Mouse (Mus musculus): Measurements from ENCODE around the gene Slirp. TPM values are rescaled to one million over a fixed set of nuclear protein-coding genes. Genes with fewer than 3 reads are reported as not detected.

The Slirp gene
- 211 and 219 TPM in 2 replicates for polyA plus RNA-seq (2016; fragmentation: Nextera tagmentation; extraction: Ambion mirVana)

- peak within 1 kb of the TSS; percentile 94 for H3K9ac ChIP-seq
- H3K36me3 ChIP-seq, result peaks cover 62% of the 10 kb centered on the region
- under 1% methylated on average over 28 of the region's 28 CpGs for WGBS (ENCODE audit: insufficient replicate concordance)
Observed at GRCm38 (mm10) chr12:87443700-87444122, at the start of gene Slirp, which contains the start of gene Alkbh1. Gene Slirp, plus strand, starts transcription at chr12:87443896. Gene Alkbh1, minus strand, starts transcription at chr12:87444017.

GRCm38 (mm10) chr12:87394316-87394715, 49.4 kb upstream of the Slirp start:
- Histone ChIP-seq H3K27me3 (replicated peaks) (no peaks in the 10 kb centered on the region; the same call in 1 of the 2 replicates), H3K36me3 (no peaks in the 10 kb centered on the region), H3K4me3 (no peak overlapping the region), H3K4me2 (no peak overlapping the region), H3K4me1 (0 out of 2 replicates have a peak, but pooled peaks cover 6% of the 10 kb centered on the region), H3K9me3 (replicated peaks) (no peaks in the 10 kb centered on the region), H3K9ac (no peak overlapping the region), H3K27ac (no peak overlapping the region)
- no peak for ATAC-seq
- 76% methylated on average over 6 of the region's 6 CpGs for WGBS (ENCODE audit: insufficient replicate concordance)

More at GRCm38 (mm10) chr12:87443700-87444122, at the start of gene Slirp, which contains the start of gene Alkbh1:
- Histone ChIP-seq H3K4me2 (peak within 1 kb of the TSS; percentile 76), H3K9me3 (replicated peaks) (no peaks in the 10 kb centered on the region), H3K4me1 (peaks cover 25% of the 10 kb centered on the region), H3K27ac (peak within 1 kb of the TSS; percentile 82), H3K4me3 (peak within 1 kb of the TSS; percentile 95), H3K27me3 (replicated peaks) (no peaks in the 10 kb centered on the region)
- peak; percentile 86 for ATAC-seq

- no peak overlapping the region for H3K27ac ChIP-seq
- no peak overlapping the region for H3K4me2 ChIP-seq
- WGBS (ENCODE audit: insufficient replicate concordance), result 61% methylated on average over 3 of the region's 4 CpGs
- H3K36me3 ChIP-seq, result no peaks in the 10 kb centered on the region
- H3K4me3 ChIP-seq, result no peak overlapping the region
- no peaks in the 10 kb centered on the region for H3K9me3 ChIP-seq (replicated peaks)
- no peaks in the 10 kb centered on the region; the same call in 1 of the 2 replicates for H3K27me3 ChIP-seq (replicated peaks)
- no peak for ATAC-seq
- 0 out of 2 replicates have a peak, but pooled peaks cover 6% of the 10 kb centered on the region for H3K4me1 ChIP-seq
- H3K9ac ChIP-seq, result no peak overlapping the region
Observed at GRCm38 (mm10) chr12:87397126-87397525, 46.6 kb upstream of the Slirp start.

- Histone ChIP-seq H3K9me3 (replicated peaks) (no peaks in the 10 kb centered on the region), H3K27ac (no peak overlapping the region), H3K27me3 (replicated peaks) (no peaks in the 10 kb centered on the region), H3K4me3 (no peak overlapping the region), H3K9ac (no peak overlapping the region), H3K36me3 (no peaks in the 10 kb centered on the region), H3K4me1 (0 out of 2 replicates have a peak, but pooled peaks cover 6% of the 10 kb centered on the region), H3K4me2 (no peak overlapping the region)
- ATAC-seq, result no peak
- WGBS (ENCODE audit: insufficient replicate concordance), result 72% methylated on average over 4 of the region's 4 CpGs
Observed at GRCm38 (mm10) chr12:87397811-87398417, 45.8 kb upstream of the Slirp start.

- Histone ChIP-seq H3K36me3 (no peaks in the 10 kb centered on the region), H3K27me3 (replicated peaks) (no peaks in the 10 kb centered on the region), H3K9ac (no peak overlapping the region), H3K4me3 (no peak overlapping the region), H3K9me3 (replicated peaks) (no peaks in the 10 kb centered on the region), H3K27ac (no peak overlapping the region), H3K4me2 (no peak overlapping the region), H3K4me1 (no peaks in the 10 kb centered on the region)
- no peak for ATAC-seq
- WGBS (ENCODE audit: insufficient replicate concordance), result 63% methylated on average over 10 of the region's 10 CpGs
Observed at GRCm38 (mm10) chr12:87399119-87399819, 44.4 kb upstream of the Slirp start.

GRCm38 (mm10) chr12:87401883-87402282, 41.8 kb upstream of the Slirp start:
- H3K27me3 ChIP-seq (replicated peaks), result no peaks in the 10 kb centered on the region
- H3K27ac ChIP-seq, result no peak overlapping the region
- no peaks in the 10 kb centered on the region for H3K4me1 ChIP-seq
- no peaks in the 10 kb centered on the region for H3K9me3 ChIP-seq (replicated peaks)
- H3K9ac ChIP-seq, result no peak overlapping the region
- H3K4me3 ChIP-seq, result no peak overlapping the region
- no peak overlapping the region for H3K4me2 ChIP-seq
- WGBS (ENCODE audit: insufficient replicate concordance), result 60% methylated on average over 6 of the region's 6 CpGs
- H3K36me3 ChIP-seq, result no peaks in the 10 kb centered on the region
- no peak for ATAC-seq

- Histone ChIP-seq H3K4me3 (no peak overlapping the region), H3K36me3 (no peaks in the 10 kb centered on the region), H3K27ac (no peak overlapping the region), H3K9ac (no peak overlapping the region), H3K9me3 (replicated peaks) (no peaks in the 10 kb centered on the region), H3K4me1 (peaks cover 17% of the 10 kb centered on the region), H3K4me2 (no peak overlapping the region), H3K27me3 (replicated peaks) (no peaks in the 10 kb centered on the region; the same call in 1 of the 2 replicates)
- no peak for ATAC-seq
- 66% methylated on average over 4 of the region's 4 CpGs for WGBS (ENCODE audit: insufficient replicate concordance)
Observed at GRCm38 (mm10) chr12:87405165-87405564, 38.5 kb upstream of the Slirp start.

- Histone ChIP-seq H3K9ac (no peak overlapping the region), H3K9me3 (replicated peaks) (no peaks in the 10 kb centered on the region), H3K4me2 (no peak overlapping the region), H3K27ac (no peak overlapping the region), H3K27me3 (replicated peaks) (no peaks in the 10 kb centered on the region; the same call in 1 of the 2 replicates), H3K4me1 (peaks cover 20% of the 10 kb centered on the region), H3K4me3 (no peak overlapping the region), H3K36me3 (no peaks in the 10 kb centered on the region)
- WGBS (ENCODE audit: insufficient replicate concordance), result 66% methylated on average over 3 of the region's 3 CpGs
- ATAC-seq, result no peak
Observed at GRCm38 (mm10) chr12:87405721-87406120, 38.0 kb upstream of the Slirp start.

GRCm38 (mm10) chr12:87407869-87408605, 35.7 kb upstream of the Slirp start:
- H3K9ac ChIP-seq, result no peak overlapping the region
- WGBS (ENCODE audit: insufficient replicate concordance), result 14% methylated on average over 21 of the region's 21 CpGs
- no peaks in the 10 kb centered on the region for H3K9me3 ChIP-seq (replicated peaks)
- peaks cover 27% of the 10 kb centered on the region for H3K4me1 ChIP-seq
- H3K27me3 ChIP-seq (replicated peaks), result no peaks in the 10 kb centered on the region; the same call in 1 of the 2 replicates
- peak overlapping the region; percentile 41 for H3K4me2 ChIP-seq
- no peak overlapping the region for H3K4me3 ChIP-seq
- peak; percentile 43 for ATAC-seq
- H3K27ac ChIP-seq, result no peak overlapping the region
- no peaks in the 10 kb centered on the region for H3K36me3 ChIP-seq

GRCm38 (mm10) chr12:87409123-87409522, 34.6 kb upstream of the Slirp start:
- H3K4me1 ChIP-seq, result peaks cover 31% of the 10 kb centered on the region
- H3K4me3 ChIP-seq, result no peak overlapping the region
- H3K27ac ChIP-seq, result no peak overlapping the region
- no peaks in the 10 kb centered on the region for H3K9me3 ChIP-seq (replicated peaks)
- ATAC-seq, result no peak
- no peaks in the 10 kb centered on the region for H3K36me3 ChIP-seq
- no peak overlapping the region for H3K4me2 ChIP-seq
- no peaks in the 10 kb centered on the region; the same call in 1 of the 2 replicates for H3K27me3 ChIP-seq (replicated peaks)
- H3K9ac ChIP-seq, result no peak overlapping the region
- WGBS (ENCODE audit: insufficient replicate concordance), result 56% methylated on average over 4 of the region's 4 CpGs

- Histone ChIP-seq H3K4me3 (no peak overlapping the region), H3K27ac (no peak overlapping the region), H3K9ac (no peak overlapping the region), H3K27me3 (replicated peaks) (no peaks in the 10 kb centered on the region; the same call in 1 of the 2 replicates), H3K9me3 (replicated peaks) (no peaks in the 10 kb centered on the region), H3K36me3 (no peaks in the 10 kb centered on the region), H3K4me1 (peaks cover 31% of the 10 kb centered on the region), H3K4me2 (no peak overlapping the region)
- 18% methylated on average over 7 of the region's 7 CpGs for WGBS (ENCODE audit: insufficient replicate concordance)
- no peak for ATAC-seq
Observed at GRCm38 (mm10) chr12:87410999-87411398, 32.7 kb upstream of the Slirp start.

Data from liver, embryonic 12.5 days (tissue).